Comparison of ENCODE assay signal across 13 mouse cellular contexts in the genomic region with DNA sequence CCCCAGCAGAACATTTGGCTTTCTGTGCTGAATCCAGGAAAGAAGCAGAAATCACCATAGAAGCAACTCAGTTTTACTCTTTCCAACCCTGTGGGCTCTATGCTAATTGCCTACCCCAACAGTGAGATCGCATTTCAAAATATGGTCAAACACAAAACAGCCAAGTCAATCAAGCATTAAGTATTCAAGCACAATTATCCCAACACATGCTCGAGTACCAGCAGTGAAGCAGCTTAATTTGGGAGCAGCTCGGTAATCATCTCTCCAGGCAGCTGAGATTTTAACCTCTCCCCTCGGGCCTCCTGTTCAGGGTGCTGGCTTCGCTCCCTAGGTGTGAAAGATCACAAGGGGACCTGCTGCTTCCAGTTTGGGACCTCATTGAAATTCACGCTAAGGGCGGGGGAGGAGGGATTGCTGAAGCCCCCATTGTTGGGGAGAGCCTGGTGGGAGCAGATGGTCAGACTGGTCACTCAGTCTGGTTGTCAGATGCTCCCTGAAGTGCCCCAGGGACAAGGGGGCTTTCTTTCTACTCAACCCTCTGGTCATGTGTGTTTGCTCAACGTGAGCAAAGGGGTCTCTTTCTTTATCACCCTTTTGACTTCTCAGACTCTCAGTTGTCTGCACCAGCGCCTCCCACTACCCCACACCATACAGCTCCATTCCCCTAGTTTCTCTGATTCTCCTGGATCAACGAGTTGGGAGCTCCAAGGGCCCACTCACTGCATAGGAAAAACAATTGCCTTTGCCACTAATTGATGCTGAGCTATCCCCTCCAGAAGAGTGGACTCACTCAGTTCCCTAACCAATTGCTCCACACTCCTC.
DNase-seq lines count a peak whose midpoint lies in the region; ATAC-seq lines count a peak whose summit lies in the region.
"Had no signal": no experiment of that assay in that cellular context is flagged by ENCODE, and none has a peak within 500 bp of the region (broad histone marks: within the 10 kb centered on the region; RNA-seq: fewer than 3 reads in every experiment).

No protein-coding gene starts in this region.

- DNase-seq in brain, adult 2 months (ENCODE audit: low read depth, low spot score), result peak; percentile 36
- DNase-seq in embryonic facial prominence, embryonic 11.5 days (ENCODE audit: low spot score), result peak; percentile 26
- DNase-seq in hindbrain, embryonic 11.5 days (ENCODE audit: low spot score), result peak; percentile 53
- DNase-seq in gastrocnemius, postnatal 36 days, result no peak
- no peak for DNase-seq in right cerebral cortex, postnatal 36 days (ENCODE audit: low spot score in 2 of 2)
- no peak for DNase-seq in spleen, postnatal 10 days (ENCODE audit: low spot score in 2 of 2)
- DNase-seq: kidney, postnatal 10 days; liver, embryonic 13.5 days; right cerebral cortex, postnatal 4 days had no signal

- no peaks in the 10 kb centered on the region for H3K9me3 ChIP-seq in embryonic facial prominence, embryonic 11.5 days (replicated peaks; ENCODE audit: control insufficient read depth, low read length)
- no peaks in the 10 kb centered on the region for H3K9me3 ChIP-seq in hindbrain, embryonic 11.5 days (ENCODE audit: control insufficient read depth, low read length)
- H3K9me3 ChIP-seq in midbrain, embryonic 13.5 days, result no peaks in the 10 kb centered on the region
- H3K9me3 ChIP-seq: heart, embryonic 10.5 days; liver, embryonic 13.5 days had no signal

- H3K4me1 ChIP-seq in embryonic facial prominence, embryonic 11.5 days (ENCODE audit: control insufficient read depth, insufficient read depth, low read length), result no peaks in the 10 kb centered on the region
- 0 out of 2 replicates have a peak, but pooled peaks cover 3% of the 10 kb centered on the region for H3K4me1 ChIP-seq in hindbrain, embryonic 11.5 days (replicated peaks; ENCODE audit: control insufficient read depth, insufficient read depth, low read length)
- peaks cover 10% of the 10 kb centered on the region for H3K4me1 ChIP-seq in midbrain, embryonic 13.5 days (replicated peaks)
- H3K4me1 ChIP-seq: heart, embryonic 10.5 days; liver, embryonic 13.5 days had no signal

- intact Hi-C loops in gastrocnemius, postnatal 36 days (cut with DNase I), result loop anchor here (10.0 kb wide), 1 partner anchor 304 kb away; no protein-coding TSS in a partner anchor

- H3K36me3 ChIP-seq in embryonic facial prominence, embryonic 11.5 days (replicated peaks; ENCODE audit: control insufficient read depth, insufficient read depth, low read depth, low read length), result no peaks in the 10 kb centered on the region
- H3K36me3 ChIP-seq in hindbrain, embryonic 11.5 days (ENCODE audit: control insufficient read depth, insufficient read depth, low read length), result no peaks in the 10 kb centered on the region
- no peaks in the 10 kb centered on the region for H3K36me3 ChIP-seq in midbrain, embryonic 13.5 days
- H3K36me3 ChIP-seq: heart, embryonic 10.5 days; liver, embryonic 13.5 days had no signal

- H3K4me2 ChIP-seq in embryonic facial prominence, embryonic 11.5 days (ENCODE audit: low read depth, low read length), result no peak overlapping the region
- no peak overlapping the region for H3K4me2 ChIP-seq in hindbrain, embryonic 11.5 days (replicated peaks; ENCODE audit: low read depth, low read length)
- H3K4me2 ChIP-seq in midbrain, embryonic 13.5 days (replicated peaks), result no peak overlapping the region
- H3K4me2 ChIP-seq: liver, embryonic 13.5 days had no signal

- H3K9ac ChIP-seq in embryonic facial prominence, embryonic 11.5 days (replicated peaks; ENCODE audit: low read length), result no peak overlapping the region
- no peak overlapping the region for H3K9ac ChIP-seq in hindbrain, embryonic 11.5 days (ENCODE audit: low read depth, low read length)
- H3K9ac ChIP-seq in midbrain, embryonic 13.5 days (replicated peaks), result no peak overlapping the region
- H3K9ac ChIP-seq: liver, embryonic 13.5 days had no signal

- H3K27me3 ChIP-seq in embryonic facial prominence, embryonic 11.5 days (ENCODE audit: control insufficient read depth, insufficient read depth, low read length), result no peaks in the 10 kb centered on the region
- no peaks in the 10 kb centered on the region for H3K27me3 ChIP-seq in hindbrain, embryonic 11.5 days (ENCODE audit: control insufficient read depth, insufficient read depth, low read length)
- H3K27me3 ChIP-seq in midbrain, embryonic 13.5 days, result no peaks in the 10 kb centered on the region
- H3K27me3 ChIP-seq: liver, embryonic 13.5 days had no signal

- ATAC-seq in embryonic facial prominence, embryonic 11.5 days (replicated peaks; ENCODE audit: insufficient number of reproducible peaks, low FRiP score, low TSS enrichment, low read depth), result peak; percentile 83
- ATAC-seq in hindbrain, embryonic 11.5 days (ENCODE audit: low FRiP score), result peak; percentile 88
- peak; percentile 75 for ATAC-seq in midbrain, embryonic 13.5 days
- no peak for ATAC-seq in granulocyte monocyte progenitor cell, adult 5-6 weeks (replicated peaks; ENCODE audit: poor library complexity, severe bottlenecking)

- 17% methylated on average over 10 of the region's 10 CpGs for WGBS in embryonic facial prominence, embryonic 11.5 days
- 21% methylated on average over 10 of the region's 10 CpGs for WGBS in hindbrain, embryonic 11.5 days
- WGBS in midbrain, embryonic 13.5 days, result 19% methylated on average over 10 of the region's 10 CpGs

- H3K27ac ChIP-seq in embryonic facial prominence, embryonic 11.5 days (replicated peaks; ENCODE audit: low read depth, low read length), result no peak overlapping the region
- H3K27ac ChIP-seq in hindbrain, embryonic 11.5 days (ENCODE audit: low read depth, low read length), result peak overlapping the region; percentile 13; the same call in 1 of the 2 replicates
- H3K27ac ChIP-seq in midbrain, embryonic 13.5 days, result no peak overlapping the region
- H3K27ac ChIP-seq: heart, embryonic 10.5 days; left cerebral cortex, adult 2 months; liver, embryonic 13.5 days had no signal

- no peak overlapping the region for H3K4me3 ChIP-seq in embryonic facial prominence, embryonic 11.5 days (ENCODE audit: low read depth, low read length)
- no peak overlapping the region for H3K4me3 ChIP-seq in hindbrain, embryonic 11.5 days (ENCODE audit: low read depth, low read length)
- H3K4me3 ChIP-seq in midbrain, embryonic 13.5 days (replicated peaks), result no peak overlapping the region
- H3K4me3 ChIP-seq: heart, embryonic 10.5 days; left cerebral cortex, adult 2 months; liver, embryonic 13.5 days had no signal

Comparison
In these comparisons a context has a peak if more than half of its experiments do, and no peak if none do; other contexts are left out.
1. DNase-seq: peak in brain, adult 2 months (single experiment), embryonic facial prominence, embryonic 11.5 days (single experiment) and hindbrain, embryonic 11.5 days (single experiment); none in gastrocnemius, postnatal 36 days (0 of 2), right cerebral cortex, postnatal 36 days (0 of 2) and spleen, postnatal 10 days (0 of 2).